Mouse (Mus musculus) midbrain, embryonic 10.5 days (tissue): Measurements from ENCODE around the gene Dnm3. TPM values are rescaled to one million over a fixed set of nuclear protein-coding genes. Genes with fewer than 3 reads are reported as not detected.

Experiments
- DNase-seq: peaks from one replicate; pipeline ENCODE4 v3.0.0-alpha.2; 2017; ENCODE audit warnings: low spot score
- H3K27ac ChIP-seq: fragments of 300-500 bp; sonication (generic); replicated peaks from 2 replicates; pipeline ENCODE4 v1.5.1; 2016; ENCODE audit warnings: mild to moderate bottlenecking
- H3K27me3 ChIP-seq: fragments of 300-500 bp; sonication (generic); 2 replicates; pipeline ENCODE4 v1.6.1; 2016; ENCODE audit warnings: low read depth, mild to moderate bottlenecking; ENCODE audit not compliant: poor library complexity, severe bottlenecking
- H3K36me3 ChIP-seq: fragments of 300-500 bp; sonication (generic); 2 replicates; pipeline ENCODE4 v1.6.1; 2016; ENCODE audit warnings: mild to moderate bottlenecking, moderate library complexity
- H3K4me1 ChIP-seq: fragments of 300-500 bp; sonication (generic); 2 replicates; pipeline ENCODE4 v1.6.1; 2016
- H3K4me3 ChIP-seq: fragments of 300-500 bp; sonication (generic); 2 replicates; pipeline ENCODE4 v1.5.1; 2016; ENCODE audit warnings: mild to moderate bottlenecking, moderate library complexity
- H3K9me3 ChIP-seq: fragments of 300-500 bp; sonication (generic); replicated peaks from 2 replicates; pipeline ENCODE4 v1.6.1; 2016; ENCODE audit warnings: mild to moderate bottlenecking
- WGBS: fragments of 180-500 bp; shearing (Covaris S2); methylation state at CpG from one replicate; pipeline ENCODE4 v1.1.7; 2016; 5-methylcytosine and 5-hydroxymethylcytosine counted together
- polyA plus RNA-seq: library from polyadenylated mRNA; unstranded; fragments of >200 nt; fragmentation: Nextera tagmentation; extraction: Ambion mirVana; gene quantifications from 2 replicates; pipeline ENCODE4 v1.2.1, GENCODE M21; 2016

Dnm3 gene
- polyA plus RNA-seq, 1 experiment from 2014 or later: 2.3 TPM

DNA sequence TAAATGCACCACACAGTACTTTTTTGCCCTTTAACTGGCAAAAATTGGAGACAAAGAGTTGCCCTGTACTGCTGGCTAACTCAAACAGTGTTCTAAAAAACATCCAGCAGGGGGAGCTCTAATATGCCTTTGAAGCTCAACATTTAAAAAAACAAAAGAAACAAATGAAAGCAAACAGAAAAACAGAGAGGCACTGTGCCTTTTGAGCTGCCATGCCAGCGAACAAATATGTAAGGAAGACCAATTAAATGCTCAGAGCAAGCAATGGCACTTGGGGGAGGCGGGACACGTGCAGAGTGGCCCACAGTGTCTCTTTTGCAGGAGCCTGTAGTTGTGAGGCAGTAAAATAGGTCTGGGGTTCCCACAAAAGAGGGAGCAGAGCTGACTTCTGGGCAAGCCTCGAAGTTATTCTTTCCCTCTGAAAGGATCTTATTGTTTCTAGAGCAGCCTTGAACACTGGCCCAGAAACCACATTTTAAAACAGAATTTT, 477.9 kb downstream of the Dnm3 start:
- Histone ChIP-seq H3K27me3 (no peaks in the 10 kb centered on the region), H3K4me3 (peak overlapping the region; percentile 27; the same call in 1 of the 2 replicates), H3K9me3 (no peaks in the 10 kb centered on the region), H3K36me3 (no peaks in the 10 kb centered on the region), H3K4me1 (peaks cover 33% of the 10 kb centered on the region), H3K27ac (peak overlapping the region; percentile 85)
- WGBS: 8% methylated on average over 4 of the region's 4 CpGs
- DNase-seq: peak; percentile 53

DNA sequence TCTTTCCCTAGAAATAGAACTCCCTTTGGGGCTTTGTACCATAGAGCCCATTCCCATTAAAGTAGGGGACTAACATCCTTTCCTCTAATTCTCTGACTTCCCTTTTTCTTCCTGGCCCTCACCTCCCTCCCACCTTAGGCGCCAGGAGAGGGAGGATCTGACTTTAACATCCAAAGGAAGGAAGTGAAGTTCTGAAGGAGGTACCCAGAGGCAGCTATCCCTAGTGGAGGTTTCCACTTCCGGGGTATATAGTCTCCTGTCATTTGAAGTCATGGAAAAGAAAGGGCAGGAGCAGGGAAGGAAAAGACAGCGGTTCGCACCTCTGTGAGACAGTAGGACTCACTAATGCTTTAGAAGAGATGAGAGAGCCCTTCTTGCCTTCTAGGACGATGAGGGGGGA, 478.5 kb downstream of the Dnm3 start:
- H3K27ac ChIP-seq: peak overlapping the region; percentile 85
- no peaks in the 10 kb centered on the region for H3K27me3 ChIP-seq
- H3K4me3 ChIP-seq: no peak overlapping the region
- no peak for DNase-seq
- no peaks in the 10 kb centered on the region for H3K9me3 ChIP-seq
- WGBS: 50% methylated on average over 5 of the region's 5 CpGs
- H3K4me1 ChIP-seq: peaks cover 27% of the 10 kb centered on the region
- no peaks in the 10 kb centered on the region for H3K36me3 ChIP-seq

DNA sequence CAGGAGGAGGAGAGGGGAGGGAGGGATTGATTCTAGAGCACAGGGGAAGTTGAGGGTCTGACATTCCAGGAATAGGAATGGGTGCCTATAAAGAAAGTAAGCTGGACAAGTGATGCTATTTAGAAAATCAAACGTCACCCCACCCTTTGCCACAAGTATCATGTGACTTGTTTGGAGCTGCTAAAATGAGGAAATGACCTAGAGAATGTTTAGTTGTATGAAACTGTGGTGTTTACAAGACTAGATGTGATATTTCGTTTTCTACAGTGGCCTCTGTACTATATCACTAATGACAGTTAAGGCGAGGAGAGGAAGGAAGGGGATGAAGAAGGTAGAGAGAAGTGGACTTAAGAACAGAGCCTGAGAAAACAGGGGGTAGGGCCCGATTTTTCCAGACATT, 479.1 kb downstream of the Dnm3 start:
- WGBS: 83% methylated on average over 4 of the region's 4 CpGs
- H3K9me3 ChIP-seq: no peaks in the 10 kb centered on the region
- H3K4me1 ChIP-seq: peaks cover 21% of the 10 kb centered on the region
- H3K27me3 ChIP-seq: no peaks in the 10 kb centered on the region
- no peak for DNase-seq
- H3K27ac ChIP-seq: no peak overlapping the region
- no peaks in the 10 kb centered on the region for H3K36me3 ChIP-seq
- H3K4me3 ChIP-seq: no peak overlapping the region

DNA sequence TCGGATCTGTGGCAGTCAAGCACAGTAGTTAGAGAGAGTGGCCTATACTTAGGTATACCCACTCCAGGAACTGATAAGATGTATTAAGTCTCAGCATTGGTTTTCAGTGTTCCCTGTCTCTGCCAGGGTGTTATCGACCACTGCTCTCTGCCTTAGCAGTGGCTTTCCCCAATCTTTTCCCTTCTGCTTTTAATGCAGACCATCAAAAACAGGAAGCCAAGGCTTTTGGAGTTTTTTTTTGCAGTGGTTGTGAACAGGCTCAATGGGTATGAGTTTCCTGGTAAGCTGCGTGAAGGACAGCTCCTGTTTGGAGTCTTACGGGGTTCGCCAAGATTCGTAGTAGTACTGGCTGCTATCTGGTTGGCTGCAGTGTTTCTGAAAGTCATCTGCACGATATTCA, 485.4 kb downstream of the Dnm3 start:
- DNase-seq: no peak
- H3K36me3 ChIP-seq: no peaks in the 10 kb centered on the region
- 96% methylated on average over 7 of the region's 7 CpGs for WGBS
- H3K4me1 ChIP-seq: no peaks in the 10 kb centered on the region
- no peaks in the 10 kb centered on the region for H3K9me3 ChIP-seq
- no peaks in the 10 kb centered on the region for H3K27me3 ChIP-seq
- no peak overlapping the region for H3K4me3 ChIP-seq
- H3K27ac ChIP-seq: no peak overlapping the region

DNA sequence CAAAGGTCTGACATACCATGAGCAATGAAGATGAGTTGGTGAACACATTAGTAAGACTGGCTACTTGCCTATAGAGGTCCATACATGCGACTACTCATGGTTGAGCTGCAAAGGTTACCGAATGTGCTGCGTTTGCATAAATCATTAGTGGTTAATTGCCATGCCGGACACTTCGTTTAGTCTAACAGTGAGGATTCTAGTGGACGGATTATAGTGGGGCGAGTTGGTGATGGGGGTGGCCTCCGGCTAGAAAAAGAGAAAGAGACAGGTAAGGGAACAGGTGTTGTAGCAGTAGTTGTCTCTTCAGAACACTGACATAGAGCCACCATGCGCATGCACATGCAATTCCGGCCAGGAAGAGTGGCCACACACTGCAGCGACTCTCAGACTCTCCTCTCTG, 486.0 kb downstream of the Dnm3 start:
- 96% methylated on average over 11 of the region's 11 CpGs for WGBS
- H3K27ac ChIP-seq: no peak overlapping the region
- H3K4me3 ChIP-seq: no peak overlapping the region
- DNase-seq: no peak
- no peaks in the 10 kb centered on the region for H3K4me1 ChIP-seq
- no peaks in the 10 kb centered on the region for H3K27me3 ChIP-seq
- H3K9me3 ChIP-seq: no peaks in the 10 kb centered on the region
- H3K36me3 ChIP-seq: no peaks in the 10 kb centered on the region

DNA sequence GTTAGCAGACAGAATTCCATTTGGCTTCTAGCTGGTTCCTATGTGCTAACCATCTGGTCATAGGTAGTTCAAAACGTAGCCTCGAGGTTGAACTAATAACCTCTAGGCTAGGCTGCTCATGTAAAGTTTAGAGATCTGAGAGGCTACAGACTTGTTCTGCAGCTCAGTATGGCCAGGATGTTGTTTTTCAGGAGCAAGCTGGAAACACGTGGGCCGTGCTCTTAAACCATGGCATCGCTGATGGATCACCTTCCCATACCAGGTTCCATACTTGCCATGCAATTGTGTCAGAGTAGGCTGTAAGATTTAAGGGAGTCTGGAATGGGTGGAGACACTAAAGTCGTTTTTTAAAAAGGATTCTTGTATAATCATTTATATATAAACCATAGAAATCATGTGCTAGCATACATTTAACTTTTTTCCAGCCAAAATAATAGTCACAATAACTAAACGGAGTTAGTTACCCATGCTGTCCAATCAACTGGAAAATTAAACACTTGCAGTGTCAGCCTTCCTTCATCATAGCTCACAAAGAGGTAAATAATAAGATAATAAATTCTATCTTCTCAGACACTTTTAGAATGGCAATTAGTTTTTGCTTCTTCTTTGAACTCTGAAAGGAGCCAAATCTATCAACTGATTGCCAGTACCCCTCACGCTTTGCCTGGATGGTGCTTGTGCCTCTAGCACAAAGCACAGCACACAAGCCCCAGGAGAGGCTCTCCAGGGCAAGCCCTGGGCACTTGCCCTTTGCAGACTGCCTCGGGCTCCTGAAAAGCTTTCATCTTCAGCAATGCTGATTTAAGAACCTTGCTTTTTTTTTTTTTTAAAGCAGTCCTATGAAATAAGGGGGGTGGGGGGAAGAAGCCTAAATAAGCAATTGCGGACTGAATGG, 486.9 kb downstream of the Dnm3 start:
- DNase-seq: no peak
- Histone ChIP-seq H3K27me3 (no peaks in the 10 kb centered on the region), H3K4me1 (no peaks in the 10 kb centered on the region), H3K27ac (no peak overlapping the region), H3K9me3 (no peaks in the 10 kb centered on the region), H3K36me3 (no peaks in the 10 kb centered on the region), H3K4me3 (no peak overlapping the region)
- 80% methylated on average over 10 of the region's 10 CpGs for WGBS

DNA sequence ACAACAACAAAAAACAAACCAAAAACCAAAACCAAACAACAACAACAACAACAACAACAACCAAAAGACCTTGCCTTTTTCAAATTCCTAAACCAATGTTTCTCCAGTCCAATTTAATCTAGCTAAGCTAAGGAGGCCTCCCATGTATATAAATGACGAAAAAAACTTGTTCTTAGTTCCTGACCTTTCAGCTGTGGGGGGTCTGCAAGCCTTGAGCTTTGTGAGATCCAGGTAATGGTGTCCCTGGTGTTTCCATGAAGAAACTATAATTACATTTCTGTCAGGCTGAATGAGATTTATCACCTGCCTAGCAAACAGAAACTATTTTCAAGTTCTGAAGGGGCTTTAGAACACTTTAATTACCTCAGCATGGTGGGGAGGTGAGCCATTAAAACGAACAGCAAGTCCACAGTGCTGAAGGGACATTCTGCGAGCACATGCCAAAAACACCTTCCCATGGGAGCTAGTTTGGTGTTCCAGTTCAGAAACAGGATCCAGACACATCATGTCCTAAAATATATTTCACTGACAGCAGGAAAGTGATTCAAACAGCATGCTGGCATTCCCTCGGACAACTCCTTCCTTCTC, 493.8 kb downstream of the Dnm3 start:
- Histone ChIP-seq H3K9me3 (no peaks in the 10 kb centered on the region), H3K36me3 (no peaks in the 10 kb centered on the region), H3K4me1 (peaks cover 13% of the 10 kb centered on the region), H3K27ac (no peak overlapping the region), H3K4me3 (no peak overlapping the region), H3K27me3 (no peaks in the 10 kb centered on the region)
- 45% methylated on average over 4 of the region's 4 CpGs for WGBS
- DNase-seq: no peak

DNA sequence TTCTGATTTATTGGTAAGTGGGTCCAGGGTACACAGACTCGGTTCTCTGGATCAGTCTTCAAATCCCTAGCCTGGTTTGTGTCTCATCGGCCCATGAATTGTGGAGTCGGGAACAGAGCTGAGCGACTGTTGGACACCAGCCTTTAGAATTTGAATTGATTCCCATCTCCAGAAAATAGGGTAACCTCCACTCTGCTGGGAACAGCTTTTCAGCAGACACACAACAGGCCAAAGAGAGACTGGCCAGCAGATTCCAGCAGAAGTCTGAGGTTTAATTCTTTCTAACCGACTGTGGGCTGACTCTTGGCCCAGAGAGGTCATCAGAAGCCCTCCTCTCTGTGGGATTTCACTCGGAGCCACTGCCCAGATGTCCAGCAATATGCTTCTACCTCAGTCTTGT, 494.4 kb downstream of the Dnm3 start:
- H3K4me1 ChIP-seq: peaks cover 13% of the 10 kb centered on the region
- WGBS: 70% methylated on average over 6 of the region's 6 CpGs
- H3K27me3 ChIP-seq: no peaks in the 10 kb centered on the region
- DNase-seq: no peak
- H3K4me3 ChIP-seq: no peak overlapping the region
- H3K36me3 ChIP-seq: no peaks in the 10 kb centered on the region
- H3K27ac ChIP-seq: no peak overlapping the region
- no peaks in the 10 kb centered on the region for H3K9me3 ChIP-seq

DNA sequence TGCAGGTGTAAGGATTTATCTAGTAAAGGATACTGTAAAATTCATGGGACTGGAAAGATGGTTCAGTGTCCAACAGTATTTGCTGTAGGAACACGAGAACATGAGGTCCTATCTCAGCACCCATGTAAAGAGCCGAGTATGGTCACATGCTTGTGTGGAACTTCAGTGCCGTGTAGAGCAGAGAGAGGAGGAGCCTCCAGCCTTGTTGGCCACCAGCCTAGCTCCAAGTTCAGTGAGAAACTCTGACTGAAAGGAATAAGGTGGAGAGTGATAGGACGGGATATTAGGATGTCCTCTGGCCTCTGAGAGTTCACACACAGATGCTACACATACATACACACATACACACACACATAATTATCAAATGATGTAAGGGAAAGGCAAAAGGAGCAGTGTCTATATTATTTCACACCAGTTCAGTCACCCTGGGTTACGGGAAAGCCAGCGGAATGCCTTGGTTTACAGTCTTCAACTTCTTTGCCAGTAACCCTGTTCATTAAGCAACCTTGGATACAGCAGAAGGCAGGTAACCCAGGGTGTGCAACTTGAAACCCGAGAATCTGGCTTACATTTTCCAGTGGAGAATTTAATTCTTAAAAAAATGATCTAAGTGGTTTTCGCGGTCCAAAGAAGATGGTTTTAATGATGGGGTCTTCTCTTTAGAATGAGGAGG, 497.1 kb downstream of the Dnm3 start:
- DNase-seq: no peak
- Histone ChIP-seq H3K9me3 (no peaks in the 10 kb centered on the region), H3K27me3 (no peaks in the 10 kb centered on the region), H3K36me3 (no peaks in the 10 kb centered on the region), H3K4me1 (peaks cover 19% of the 10 kb centered on the region), H3K4me3 (no peak overlapping the region), H3K27ac (no peak overlapping the region)
- WGBS: 90% methylated on average over 9 of the region's 9 CpGs

DNA sequence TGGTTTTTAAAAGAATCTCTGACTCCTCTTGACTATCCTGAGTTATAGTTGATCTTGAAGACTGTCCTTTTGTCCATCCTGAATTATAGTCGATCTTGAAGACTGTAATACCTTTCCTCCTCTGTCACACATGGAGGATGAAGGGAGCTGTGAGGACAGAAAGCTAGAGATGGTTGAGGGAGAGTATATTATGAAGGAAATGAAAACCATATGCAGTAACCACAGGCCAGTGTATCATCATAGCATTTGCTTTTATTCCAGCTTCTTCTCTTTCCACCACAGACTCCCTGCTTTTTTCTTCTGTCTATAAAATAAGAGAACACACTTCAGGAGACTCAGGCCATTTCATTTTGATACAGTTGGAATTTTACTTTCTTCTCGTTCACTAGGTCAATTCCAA, 497.8 kb downstream of the Dnm3 start:
- H3K27ac ChIP-seq: no peak overlapping the region
- no peak overlapping the region for H3K4me3 ChIP-seq
- no peaks in the 10 kb centered on the region for H3K27me3 ChIP-seq
- 83% methylated on average over 2 of the region's 2 CpGs for WGBS
- no peak for DNase-seq
- no peaks in the 10 kb centered on the region for H3K9me3 ChIP-seq
- peaks cover 19% of the 10 kb centered on the region for H3K4me1 ChIP-seq
- no peaks in the 10 kb centered on the region for H3K36me3 ChIP-seq

DNA sequence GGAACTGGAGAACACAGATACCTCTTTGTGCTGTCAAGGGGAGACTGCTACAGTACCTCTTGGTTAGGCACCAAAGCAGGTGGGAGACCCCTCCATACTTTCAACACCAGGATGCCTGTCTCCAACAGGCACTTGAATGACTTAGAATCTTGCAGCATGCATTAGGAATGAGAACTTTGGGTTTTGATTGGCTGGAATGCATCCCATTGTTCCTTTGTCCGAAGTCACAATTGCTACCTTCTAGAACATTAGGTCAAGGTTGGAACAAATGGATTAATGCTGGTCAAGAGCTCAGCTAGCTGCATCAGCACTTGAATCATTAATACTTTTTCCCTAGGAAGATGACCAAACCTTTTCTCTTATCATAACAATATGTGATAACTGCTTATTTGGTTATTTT, 498.3 kb downstream of the Dnm3 start, which contains the start of gene 4930558K02Rik:
Gene 4930558K02Rik, minus strand, starts transcription at position 101 of the 400 bp plus-strand sequence.
- DNase-seq: no peak
- no peak within 1 kb of the TSS for H3K4me3 ChIP-seq

DNA sequence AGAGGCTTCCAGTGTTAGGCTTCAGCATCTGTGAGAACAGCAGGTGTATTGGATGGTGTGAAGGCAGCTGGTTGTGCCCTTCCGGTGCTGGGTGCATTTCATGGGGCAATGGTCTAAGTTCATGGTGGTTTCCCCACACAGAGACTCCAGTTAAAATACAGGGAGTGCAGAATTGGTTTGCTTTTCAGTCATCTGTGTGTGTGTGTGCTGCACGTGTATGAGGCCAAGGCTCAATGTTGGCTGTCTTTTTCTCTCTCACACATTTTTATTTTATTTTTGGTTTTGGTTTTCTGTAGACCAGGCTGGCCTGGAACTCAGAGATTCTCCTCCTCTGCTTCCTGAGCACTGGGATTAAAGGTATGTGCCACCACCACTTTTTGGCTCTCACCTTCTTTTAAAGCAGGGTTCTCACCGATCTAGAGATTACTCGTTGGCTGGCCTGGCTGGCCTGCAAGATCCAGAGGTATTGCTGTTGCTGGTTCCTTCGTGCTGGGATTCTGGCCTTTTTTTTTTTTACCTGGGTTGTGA, 499.6 kb downstream of the Dnm3 start:
- H3K4me1 ChIP-seq: peaks cover 18% of the 10 kb centered on the region
- WGBS: 91% methylated on average over 5 of the region's 5 CpGs
- H3K4me3 ChIP-seq: no peak overlapping the region
- H3K27me3 ChIP-seq: no peaks in the 10 kb centered on the region
- DNase-seq: no peak
- no peak overlapping the region for H3K27ac ChIP-seq
- no peaks in the 10 kb centered on the region for H3K36me3 ChIP-seq
- H3K9me3 ChIP-seq: no peaks in the 10 kb centered on the region

More for the DNA sequence above, 498.3 kb downstream of the Dnm3 start, which contains the start of gene 4930558K02Rik:
- no peaks in the 10 kb centered on the region for H3K36me3 ChIP-seq
- peaks cover 14% of the 10 kb centered on the region for H3K4me1 ChIP-seq
- no peaks in the 10 kb centered on the region for H3K27me3 ChIP-seq
- 83% methylated on average over 1 of the region's 1 CpGs for WGBS
- no peak within 1 kb of the TSS for H3K27ac ChIP-seq
- no peaks in the 10 kb centered on the region for H3K9me3 ChIP-seq
